Mouse (Mus musculus) mouse embryonic stem cell (cell line): ENCODE measurements around the gene Hsd17b2.

Source experiments
- in situ Hi-C, 2 experiments: fragments of 300-500 bp; cut with MboI; formaldehyde crosslinking; loops; 1 replicate in 1 of 2; 3 replicates in 1 of 2; pipeline ENCODE4 v1.14.3; 2019 to 2020; ENCODE audit warnings: low sequenced_read_pairs in 2 of 2, low pct_unique_long_range_greater_than_20kb in 1 of 2, mixed read lengths in 1 of 2; ENCODE audit not compliant: unreplicated experiment in 1 of 2

The Hsd17b2 gene

DNA sequence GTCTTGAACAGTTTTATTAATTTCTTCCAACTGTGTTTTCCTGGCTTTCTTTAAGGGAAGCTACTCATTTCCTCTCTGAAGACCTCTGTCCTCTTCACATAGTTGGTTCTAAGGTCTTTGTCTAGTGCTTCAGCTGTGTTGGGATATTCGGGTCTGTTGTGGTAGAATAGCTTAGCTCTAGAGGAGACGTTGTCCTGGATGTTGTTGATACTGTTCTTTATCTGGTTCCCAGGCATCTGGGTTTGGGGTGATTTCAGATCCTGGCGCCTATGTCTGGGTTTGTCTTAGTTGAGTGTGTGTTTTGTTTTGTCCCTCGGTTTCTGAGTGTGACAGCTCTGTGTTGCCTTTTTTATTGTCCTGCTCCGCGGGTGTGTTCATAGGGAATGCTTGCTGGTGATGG, 61.1 kb downstream of the Hsd17b2 start:
- in situ Hi-C loops = no loop called here

GRCm38 (mm10) chr8:117764625-117765024, 62.9 kb downstream of the Hsd17b2 start:
- in situ Hi-C loops = no loop called here

DNA sequence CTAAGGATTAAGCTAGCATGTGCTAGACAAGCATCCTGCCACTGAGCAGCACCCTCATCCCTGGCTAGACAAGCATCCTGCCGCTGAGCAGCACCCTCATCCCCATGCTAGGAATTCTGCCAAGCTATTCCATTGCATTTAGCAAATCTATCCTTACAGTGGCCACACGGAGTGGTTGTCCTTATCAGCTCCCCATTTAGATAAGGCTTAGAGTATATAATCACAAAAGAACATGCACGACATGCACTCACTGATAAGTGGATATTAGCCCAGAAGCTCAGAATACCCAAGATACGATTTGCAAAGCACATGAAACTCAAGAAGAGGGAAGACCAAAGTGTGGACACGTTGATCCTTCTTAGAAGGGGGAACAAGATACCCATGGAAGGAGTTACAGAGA, 64.2 kb downstream of the Hsd17b2 start:
- in situ Hi-C loops = no loop called here

- in situ Hi-C loops = no loop called here
Measured at GRCm38 (mm10) chr8:117768971-117769370, 67.3 kb downstream of the Hsd17b2 start.

GRCm38 (mm10) chr8:117771115-117771836, 69.6 kb downstream of the Hsd17b2 start:
- in situ Hi-C loops = loop anchor here in 1 of 2 experiments (5.0 kb wide), 1 partner anchor 91 kb away; no protein-coding TSS in a partner anchor

DNA sequence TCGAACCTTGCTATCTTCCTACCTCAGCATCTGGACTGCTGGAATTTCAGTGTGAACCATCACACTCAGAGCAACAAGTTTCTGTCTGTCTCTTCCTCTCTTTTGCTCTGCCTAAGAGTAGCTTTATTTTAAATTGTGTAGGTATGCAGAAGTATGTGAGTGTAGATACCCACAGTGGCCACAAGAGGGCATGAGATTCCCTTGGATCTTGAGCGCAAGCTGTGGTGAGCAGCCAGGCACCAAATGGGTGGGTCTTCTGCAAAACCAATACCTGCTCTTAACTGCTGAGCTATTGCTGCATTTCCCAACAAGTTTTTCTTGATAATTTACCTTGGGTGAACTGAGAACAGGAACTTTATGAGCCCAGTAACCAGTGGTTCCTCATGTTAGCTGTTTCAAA, 70.4 kb downstream of the Hsd17b2 start:
- in situ Hi-C loops = loop anchor here in 1 of 2 experiments (5.0 kb wide), 1 partner anchor 90 kb away; no protein-coding TSS in a partner anchor

GRCm38 (mm10) chr8:117772597-117772996, 70.9 kb downstream of the Hsd17b2 start:
- in situ Hi-C loops = loop anchor here in 1 of 2 experiments (5.0 kb wide), 1 partner anchor 90 kb away; no protein-coding TSS in a partner anchor

DNA sequence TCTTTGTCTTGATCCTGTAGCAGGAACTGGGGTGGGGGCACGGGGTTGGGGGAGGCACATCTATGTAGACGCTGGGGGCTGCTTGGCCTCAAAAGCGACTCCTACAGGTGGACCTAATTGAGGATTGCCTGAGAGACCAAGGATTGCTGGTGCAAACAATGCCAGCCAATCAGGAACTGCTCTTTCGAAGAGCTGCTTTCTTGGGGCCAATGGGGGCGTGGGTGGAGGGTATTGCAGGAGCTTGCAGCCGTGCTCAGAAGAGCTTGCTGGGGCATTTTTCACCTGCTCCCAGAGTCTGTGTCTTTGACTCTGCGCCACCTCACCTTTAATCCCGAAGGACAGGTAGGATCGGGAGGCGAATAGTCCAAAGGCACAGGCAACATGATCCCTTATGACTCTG, 73.9 kb downstream of the Hsd17b2 start:
- in situ Hi-C loops = no loop called here

- in situ Hi-C loops = no loop called here
Measured at GRCm38 (mm10) chr8:117776075-117776474, 74.4 kb downstream of the Hsd17b2 start.

DNA sequence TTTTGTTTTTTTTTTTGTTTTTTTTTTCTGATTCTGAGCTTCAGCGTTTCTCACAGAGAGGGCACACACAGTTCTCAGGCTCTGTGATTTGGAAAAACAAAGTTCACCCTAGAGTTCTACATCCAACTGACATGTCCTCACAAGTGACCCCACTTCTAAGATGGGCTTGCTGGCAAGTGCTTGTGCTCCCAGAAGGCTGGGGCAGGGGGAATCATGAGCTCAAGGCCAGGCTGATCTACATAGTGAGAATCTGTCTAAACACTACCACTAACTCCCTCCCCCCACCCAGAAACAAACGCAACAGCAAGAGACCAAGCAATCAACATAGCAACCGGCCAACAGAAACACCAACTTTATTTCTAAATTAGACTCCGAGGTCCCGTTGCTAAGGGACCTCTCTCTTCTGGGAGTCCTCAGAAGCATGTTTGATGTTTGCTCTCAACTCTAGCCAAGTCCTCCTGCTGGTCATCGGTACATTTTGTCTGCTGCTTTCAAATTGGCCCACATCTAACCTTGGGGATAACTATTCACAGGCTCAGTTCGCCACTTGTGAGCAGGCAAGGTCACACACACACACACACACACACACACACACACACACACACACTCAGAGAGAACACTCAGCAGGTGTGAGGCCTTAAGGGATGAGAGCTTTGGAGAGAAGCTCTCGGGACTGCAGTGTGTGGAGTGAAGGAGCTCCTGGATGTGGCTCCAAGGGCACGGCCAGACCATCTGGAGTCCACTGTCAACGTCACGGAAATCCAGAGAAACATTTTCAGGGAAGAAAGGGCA, 77.0 kb downstream of the Hsd17b2 start:
- in situ Hi-C loops = no loop called here

DNA sequence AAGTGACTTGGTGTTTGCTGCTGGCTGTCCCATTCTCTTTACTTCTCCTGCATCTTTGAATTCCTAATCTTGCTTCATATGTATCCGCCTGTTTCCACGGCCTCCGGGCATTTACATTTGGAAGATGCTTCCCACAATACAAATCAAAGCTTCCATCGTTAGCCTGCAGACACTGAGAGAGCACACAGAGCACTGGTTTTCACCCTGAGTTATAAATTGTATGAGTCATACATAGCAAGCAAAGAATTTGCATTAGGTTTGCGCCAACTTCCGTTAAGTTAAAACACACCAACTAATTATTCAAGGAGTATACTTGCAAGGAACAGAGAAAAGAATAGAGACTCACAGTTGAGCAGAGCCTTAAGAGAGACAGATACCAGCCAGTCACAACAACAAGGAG, 77.6 kb downstream of the Hsd17b2 start:
- in situ Hi-C loops = no loop called here

- in situ Hi-C loops = no loop called here
Measured at GRCm38 (mm10) chr8:117781375-117782129, 79.8 kb downstream of the Hsd17b2 start.

DNA sequence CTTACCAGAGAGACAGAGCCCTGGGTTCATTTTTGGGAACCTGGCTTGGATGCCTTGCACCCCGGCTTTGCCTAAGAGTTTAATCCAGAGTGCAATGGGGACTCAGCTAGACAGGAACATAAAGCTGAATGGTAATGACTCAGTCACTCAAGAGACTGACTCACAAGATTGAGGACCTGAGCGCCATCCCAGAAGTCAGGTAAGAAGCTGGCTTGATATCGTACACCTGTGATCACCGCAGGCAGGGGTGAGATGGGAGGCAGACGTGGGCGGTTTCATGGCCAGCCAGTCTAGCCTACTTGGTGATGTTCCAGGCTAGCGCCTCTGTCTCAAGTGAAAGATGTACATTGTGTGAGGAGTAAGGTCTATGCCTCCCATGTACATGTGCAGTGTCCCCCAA, 81.3 kb downstream of the Hsd17b2 start:
- in situ Hi-C loops = no loop called here

DNA sequence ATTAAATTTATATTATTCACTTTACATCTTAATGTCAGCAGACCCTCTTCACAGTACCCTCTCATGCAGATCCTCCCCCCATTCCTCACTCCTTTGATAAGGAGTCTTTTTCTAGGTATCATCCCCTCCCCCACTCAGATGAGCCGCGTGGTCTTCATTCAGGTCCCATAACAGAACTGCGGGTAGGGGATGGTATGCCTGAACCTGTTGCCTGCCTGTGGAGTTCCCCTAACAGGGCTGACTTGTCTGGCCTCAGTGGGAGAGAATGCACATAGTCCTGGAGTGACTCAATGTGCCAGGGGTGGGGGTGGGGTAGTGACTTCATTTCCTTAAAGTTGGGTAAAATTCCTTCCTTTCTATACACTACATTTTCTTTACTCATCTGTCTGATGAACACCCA, 84.7 kb downstream of the Hsd17b2 start:
- in situ Hi-C loops = no loop called here

DNA sequence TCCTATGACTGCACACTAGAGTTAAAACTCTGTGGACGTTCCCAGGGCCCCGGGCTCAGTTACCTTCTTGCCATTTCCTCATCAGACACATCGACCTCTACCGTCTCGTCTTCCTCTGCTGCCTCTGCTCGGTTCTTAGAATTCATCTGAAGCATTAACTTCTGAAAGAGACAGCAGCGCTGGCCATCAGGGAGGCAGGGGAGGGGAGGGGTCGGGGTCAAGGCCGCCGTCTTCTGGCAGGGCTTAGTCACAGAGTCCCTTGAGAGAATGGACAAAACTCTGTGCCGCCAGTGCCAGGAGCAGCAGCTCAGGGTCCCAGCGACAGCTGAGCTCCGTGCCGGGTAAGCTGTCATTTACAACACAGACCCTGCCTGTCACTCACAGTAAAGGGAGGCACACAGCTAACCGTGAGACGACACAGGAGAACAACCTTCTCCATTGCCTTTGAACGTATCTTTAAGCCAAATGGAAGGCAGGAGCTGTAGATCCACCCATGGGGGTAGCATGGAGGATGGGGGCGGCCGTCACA, 91.0 kb downstream of the Hsd17b2 start:
- in situ Hi-C loops = no loop called here

DNA sequence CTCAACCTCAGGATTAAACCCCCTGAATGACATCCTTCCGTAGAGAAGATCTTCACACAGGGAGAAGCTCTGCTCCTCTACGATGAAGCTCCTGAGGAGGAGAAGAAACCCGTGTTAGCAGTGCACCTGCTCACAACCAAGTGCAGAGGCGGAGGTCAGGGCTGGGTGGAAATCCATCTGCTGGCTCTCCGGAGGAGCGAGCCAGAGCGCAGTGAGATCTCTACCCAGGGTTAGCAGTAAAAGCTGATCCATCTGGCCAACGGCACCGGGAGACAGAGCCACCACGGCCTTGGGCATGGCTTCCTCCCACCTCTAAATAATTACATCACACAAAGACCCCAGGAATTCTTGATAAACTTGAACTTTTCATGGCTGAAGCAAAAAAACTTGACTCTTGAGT, 92.9 kb downstream of the Hsd17b2 start:
- in situ Hi-C loops = no loop called here

DNA sequence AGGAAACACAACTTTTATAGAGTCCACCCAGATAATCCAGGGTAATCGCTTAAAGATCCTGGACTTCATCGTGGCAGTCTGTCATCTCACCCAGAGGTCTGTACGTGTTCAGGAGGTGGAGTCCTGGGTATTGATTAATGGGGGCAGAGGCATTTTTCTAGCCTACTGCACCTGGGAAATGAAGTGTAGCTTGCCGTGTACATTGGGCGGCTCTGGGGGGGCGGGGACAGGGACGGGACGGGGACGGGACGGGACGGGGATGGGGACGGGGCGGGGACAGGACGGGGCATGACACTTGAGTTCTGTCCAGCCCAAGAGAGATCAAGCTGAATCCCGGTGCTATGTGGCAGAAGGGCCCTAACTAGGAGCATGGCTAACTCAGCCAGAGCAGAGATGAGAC, 94.8 kb downstream of the Hsd17b2 start:
- in situ Hi-C loops = no loop called here

GRCm38 (mm10) chr8:117798066-117798465, 96.4 kb downstream of the Hsd17b2 start:
- in situ Hi-C loops = no loop called here
